Mouse (Mus musculus): ENCODE data around the gene Mamld1.
A peak's percentile ranks its signal among the peaks of the same experiment; 100 is the strongest.

Mamld1 gene

GRCm38 (mm10) chrX:71131464-71131863 lies 81.4 kb downstream of the Mamld1 start:
- DNase-seq (ENCODE audit: inconsistent age in 2 of 2, low spot score in 1 of 2): peak in 1 of 2 experiments; percentile 77

- no peak for DNase-seq (ENCODE audit: inconsistent age in 2 of 2, low spot score in 1 of 2)
Measured at GRCm38 (mm10) chrX:71141390-71141789, 91.3 kb downstream of the Mamld1 start.

GRCm38 (mm10) chrX:71149441-71150050 lies 99.5 kb downstream of the Mamld1 start:
- no peak for DNase-seq (ENCODE audit: inconsistent age in 2 of 2, low spot score in 1 of 2)

GRCm38 (mm10) chrX:71150551-71151001 lies 100.5 kb downstream of the Mamld1 start:
- peak; percentile 66 to 88 for DNase-seq (ENCODE audit: inconsistent age in 2 of 2, low spot score in 1 of 2)

GRCm38 (mm10) chrX:71181526-71181925 lies 131.5 kb downstream of the Mamld1 start:
- no peak for DNase-seq (ENCODE audit: inconsistent age in 2 of 2, low spot score in 1 of 2)

- DNase-seq (ENCODE audit: inconsistent age in 2 of 2, low spot score in 1 of 2): peak; percentile 61 to 82
Measured at GRCm38 (mm10) chrX:71183671-71184070, 133.6 kb downstream of the Mamld1 start.

- DNase-seq (ENCODE audit: inconsistent age in 2 of 2, low spot score in 1 of 2): peak in 1 of 2 experiments; percentile 57
Measured at GRCm38 (mm10) chrX:71186396-71186795, 136.3 kb downstream of the Mamld1 start.

- DNase-seq (ENCODE audit: inconsistent age in 2 of 2, low spot score in 1 of 2): no peak
Measured at GRCm38 (mm10) chrX:71204776-71205175, 154.7 kb downstream of the Mamld1 start.
